9 mouse cellular contexts compared by ENCODE assay signal in genomic region chr8:84083829-84084241, GRCm38 (mm10). TPM values are rescaled to one million over a fixed set of nuclear protein-coding genes. Genes with fewer than 3 reads are reported as not detected.
DNase-seq lines count a peak whose midpoint lies in the region; ATAC-seq and TF ChIP-seq lines count a peak whose summit lies in the region.
"Had no signal": no experiment of that assay in that cellular context is flagged by ENCODE, and none has a peak within 500 bp of the region (broad histone marks: within the 10 kb centered on the region; RNA-seq: fewer than 3 reads in every experiment).

No protein-coding gene starts in this region.

- no peak for DNase-seq in heart, postnatal 0 days (ENCODE audit: low spot score)
- no peak for DNase-seq in heart, postnatal 14 days
- DNase-seq in gastrocnemius, adult 2 months = peak; percentile 86
- DNase-seq in kidney, postnatal 36 days = peak; percentile 82 to 92
- DNase-seq in c-Kit-positive CD71-positive TER-119-positive erythroid progenitor cells, embryonic 14.5 days (ENCODE audit: low spot score) = no peak
- no peak for DNase-seq in heart, postnatal 4 days

- TF ChIP-seq CTCF in heart, postnatal 0 days (IDR thresholded peaks at IDR 0.05; ENCODE audit: low read depth) = peak; percentile 36
- TF ChIP-seq CTCF in gastrocnemius, adult 2 months (IDR thresholded peaks at IDR 0.05) = peak; percentile 37

- intact Hi-C loops in heart, postnatal 14 days (cut with DNase I) = no loop called here
- intact Hi-C loops in gastrocnemius, adult 2 months (cut with DNase I) = no loop called here

- no peak overlapping the region for H3K27ac ChIP-seq in heart, postnatal 0 days (ENCODE audit: low read depth)
- peak overlapping the region; percentile 55 for H3K27ac ChIP-seq in gastrocnemius, adult 2 months
- H3K27ac ChIP-seq in neural tube, embryonic 13.5 days (replicated peaks) = no peak overlapping the region
- H3K27ac ChIP-seq: midbrain, embryonic 12.5 days had no signal

- H3K9me3 ChIP-seq in heart, postnatal 0 days (replicated peaks; ENCODE audit: control insufficient read depth, low read length) = no peaks in the 10 kb centered on the region
- no peaks in the 10 kb centered on the region for H3K9me3 ChIP-seq in neural tube, embryonic 13.5 days
- H3K9me3 ChIP-seq: midbrain, embryonic 12.5 days had no signal

- no peak for TF ChIP-seq EP300 in heart, postnatal 0 days (IDR thresholded peaks at IDR 0.05; ENCODE audit: low read depth)

- H3K4me2 ChIP-seq in heart, postnatal 0 days (ENCODE audit: low read depth, low read length) = no peak overlapping the region
- H3K4me2 ChIP-seq in neural tube, embryonic 13.5 days = no peak overlapping the region

- no peak for ATAC-seq in heart, postnatal 0 days (ENCODE audit: insufficient read depth, low read depth)
- ATAC-seq in neural tube, embryonic 13.5 days (ENCODE audit: low read depth) = no peak
- no peak for ATAC-seq in megakaryocyte-erythroid progenitor cell, adult 5-6 weeks (replicated peaks; ENCODE audit: low FRiP score, low TSS enrichment, poor library complexity, severe bottlenecking)

- H3K9ac ChIP-seq in heart, postnatal 0 days (replicated peaks; ENCODE audit: low read depth, low read length) = no peak overlapping the region
- peak overlapping the region; percentile 6; the same call in 1 of the 2 replicates for H3K9ac ChIP-seq in neural tube, embryonic 13.5 days

- H3K27me3 ChIP-seq in heart, postnatal 0 days (ENCODE audit: control insufficient read depth, insufficient read depth, low read length) = no peaks in the 10 kb centered on the region
- H3K27me3 ChIP-seq in neural tube, embryonic 13.5 days = no peaks in the 10 kb centered on the region

- peaks cover 73% of the 10 kb centered on the region for H3K36me3 ChIP-seq in heart, postnatal 0 days (replicated peaks; ENCODE audit: control insufficient read depth, insufficient read depth, low read length)
- H3K36me3 ChIP-seq in neural tube, embryonic 13.5 days = peaks cover 91% of the 10 kb centered on the region

- no peak overlapping the region for H3K4me3 ChIP-seq in heart, postnatal 0 days (ENCODE audit: low read depth, low read length)
- H3K4me3 ChIP-seq in gastrocnemius, adult 2 months = no peak overlapping the region
- H3K4me3 ChIP-seq in neural tube, embryonic 13.5 days = no peak overlapping the region

- 45% methylated on average over 8 of the region's 8 CpGs for WGBS in heart, postnatal 0 days
- 21% methylated on average over 8 of the region's 8 CpGs for WGBS in neural tube, embryonic 13.5 days

- peaks cover 5% of the 10 kb centered on the region for H3K4me1 ChIP-seq in heart, postnatal 0 days (ENCODE audit: control insufficient read depth, insufficient read depth)
- H3K4me1 ChIP-seq in neural tube, embryonic 13.5 days (replicated peaks) = peaks cover 12% of the 10 kb centered on the region

RNA-seq across cellular contexts. Expression of gene Rfx1, which starts 17.2 kb away (rescaled TPM):
- total RNA-seq in heart, postnatal 0 days (2014; rRNA removed; ENCODE audit: low replicate concordance) = 11.7 and 15.3 TPM in 2 replicates
- polyA plus RNA-seq in heart, postnatal 0 days (2015; fragmentation: Nextera tagmentation; extraction: Ambion mirVana) = 2.3 and 2.4 TPM in 2 replicates
- 10 to 100 TPM; 12.2 to 12.7 TPM for total RNA-seq in heart, postnatal 14 days (2021)
- 1 to 10 TPM; 4.4 to 4.7 TPM for total RNA-seq in gastrocnemius, adult 2 months (2021)
- 8.1 and 8.2 TPM in 2 replicates for polyA plus RNA-seq in neural tube, embryonic 13.5 days (2015; fragmentation: Nextera tagmentation; extraction: Ambion mirVana)
- 10.2 and 11.9 TPM in 2 replicates for total RNA-seq in megakaryocyte-erythroid progenitor cell, adult 5-6 weeks (2014; fragmentation: Nextera tagmentation)
- total RNA-seq in megakaryocyte-erythroid progenitor cell, adult 5-6 weeks (2017) = 2.1 and 3.7 TPM in 2 replicates
- 10 to 100 TPM; 12.5 to 13.5 TPM for total RNA-seq in heart, postnatal 4 days (2021)

RNA-seq across cellular contexts. Expression of gene Gm10643, which starts 18.9 kb away (rescaled TPM):
- 1.3 and 3.8 TPM in 2 replicates for total RNA-seq in heart, postnatal 0 days (2014; rRNA removed; ENCODE audit: low replicate concordance)
- polyA plus RNA-seq in heart, postnatal 0 days (2015; fragmentation: Nextera tagmentation; extraction: Ambion mirVana) = 1.0 and 1.7 TPM in 2 replicates
- total RNA-seq in heart, postnatal 14 days (2021) = 1 to 10 TPM; 2.6 to 3.3 TPM
- 1 to 10 TPM in 1 of 2 experiments, under 1 TPM in 1; 0.84 to 1.2 TPM for total RNA-seq in gastrocnemius, adult 2 months (2021)
- polyA plus RNA-seq in neural tube, embryonic 13.5 days (2015; fragmentation: Nextera tagmentation; extraction: Ambion mirVana) = 1.9 and 2.2 TPM in 2 replicates
- total RNA-seq in megakaryocyte-erythroid progenitor cell, adult 5-6 weeks (2014; fragmentation: Nextera tagmentation) = 3.3 TPM in 1 of 2 replicates, not detected in the other
- 1.6 and 4.2 TPM in 2 replicates for total RNA-seq in megakaryocyte-erythroid progenitor cell, adult 5-6 weeks (2017)
- total RNA-seq in heart, postnatal 4 days (2021) = 1 to 10 TPM; 3.7 to 4.5 TPM

RNA-seq across cellular contexts. Expression of gene Dcaf15, which starts 20.7 kb away (rescaled TPM):
- total RNA-seq in heart, postnatal 0 days (2014; rRNA removed; ENCODE audit: low replicate concordance) = 16.1 and 29.3 TPM in 2 replicates
- polyA plus RNA-seq in heart, postnatal 0 days (2015; fragmentation: Nextera tagmentation; extraction: Ambion mirVana) = 2.9 and 3.3 TPM in 2 replicates
- total RNA-seq in heart, postnatal 14 days (2021) = 1 to 10 TPM; 9.7 to 9.8 TPM
- 1 to 10 TPM; 4.8 to 5.4 TPM for total RNA-seq in gastrocnemius, adult 2 months (2021)
- polyA plus RNA-seq in neural tube, embryonic 13.5 days (2015; fragmentation: Nextera tagmentation; extraction: Ambion mirVana) = 16.5 and 16.8 TPM in 2 replicates
- 27.0 and 27.3 TPM in 2 replicates for total RNA-seq in megakaryocyte-erythroid progenitor cell, adult 5-6 weeks (2014; fragmentation: Nextera tagmentation)
- total RNA-seq in megakaryocyte-erythroid progenitor cell, adult 5-6 weeks (2017) = 14.1 and 16.3 TPM in 2 replicates
- total RNA-seq in heart, postnatal 4 days (2021) = 10 to 100 TPM; 19.7 to 20.5 TPM

RNA-seq across cellular contexts. Expression of gene Rln3, which starts 39.0 kb away (rescaled TPM):
- not detected in 2 replicates for total RNA-seq in heart, postnatal 0 days (2014; rRNA removed; ENCODE audit: low replicate concordance)
- polyA plus RNA-seq in heart, postnatal 0 days (2015; fragmentation: Nextera tagmentation; extraction: Ambion mirVana) = not detected in 2 replicates
- not detected for total RNA-seq in heart, postnatal 14 days (2021)
- not detected for total RNA-seq in gastrocnemius, adult 2 months (2021)
- polyA plus RNA-seq in neural tube, embryonic 13.5 days (2015; fragmentation: Nextera tagmentation; extraction: Ambion mirVana) = not detected in 2 replicates
- total RNA-seq in megakaryocyte-erythroid progenitor cell, adult 5-6 weeks (2014; fragmentation: Nextera tagmentation) = not detected in 2 replicates
- total RNA-seq in megakaryocyte-erythroid progenitor cell, adult 5-6 weeks (2017) = not detected in 2 replicates
- total RNA-seq in heart, postnatal 4 days (2021) = not detected
- polyA plus RNA-seq: midbrain, embryonic 12.5 days had no signal

RNA-seq across cellular contexts. Expression of gene Il27ra, which starts 41.4 kb away (rescaled TPM):
- 3.9 and 5.6 TPM in 2 replicates for total RNA-seq in heart, postnatal 0 days (2014; rRNA removed; ENCODE audit: low replicate concordance)
- 2.6 and 3.6 TPM in 2 replicates for polyA plus RNA-seq in heart, postnatal 0 days (2015; fragmentation: Nextera tagmentation; extraction: Ambion mirVana)
- total RNA-seq in heart, postnatal 14 days (2021) = 1 to 10 TPM; 4.2 to 5.8 TPM
- under 1 TPM; 0.36 to 0.61 TPM for total RNA-seq in gastrocnemius, adult 2 months (2021)
- 0.43 and 0.56 TPM in 2 replicates for polyA plus RNA-seq in neural tube, embryonic 13.5 days (2015; fragmentation: Nextera tagmentation; extraction: Ambion mirVana)
- 16.0 and 24.2 TPM in 2 replicates for total RNA-seq in megakaryocyte-erythroid progenitor cell, adult 5-6 weeks (2014; fragmentation: Nextera tagmentation)
- total RNA-seq in megakaryocyte-erythroid progenitor cell, adult 5-6 weeks (2017) = 4.5 TPM in 2 replicates
- 1 to 10 TPM; 4.0 to 4.2 TPM for total RNA-seq in heart, postnatal 4 days (2021)

Comparison
In these comparisons a context has a peak if more than half of its experiments do, and no peak if none do; other contexts are left out.
1. DNase-seq: peak in gastrocnemius, adult 2 months (single experiment) and kidney, postnatal 36 days (2 of 2); none in heart, postnatal 0 days (single experiment), heart, postnatal 14 days (0 of 2), c-Kit-positive CD71-positive TER-119-positive erythroid progenitor cells, embryonic 14.5 days (single experiment) and heart, postnatal 4 days (single experiment).